Mouse (Mus musculus) retina, embryonic 14.5 days (tissue): ENCODE results near the gene Fam107b.

Experiments used
- DNase-seq: peaks from one replicate; pipeline ENCODE4 v3.0.0-alpha.2; 2015; ENCODE audit warnings: low spot score

The Fam107b gene

DNA sequence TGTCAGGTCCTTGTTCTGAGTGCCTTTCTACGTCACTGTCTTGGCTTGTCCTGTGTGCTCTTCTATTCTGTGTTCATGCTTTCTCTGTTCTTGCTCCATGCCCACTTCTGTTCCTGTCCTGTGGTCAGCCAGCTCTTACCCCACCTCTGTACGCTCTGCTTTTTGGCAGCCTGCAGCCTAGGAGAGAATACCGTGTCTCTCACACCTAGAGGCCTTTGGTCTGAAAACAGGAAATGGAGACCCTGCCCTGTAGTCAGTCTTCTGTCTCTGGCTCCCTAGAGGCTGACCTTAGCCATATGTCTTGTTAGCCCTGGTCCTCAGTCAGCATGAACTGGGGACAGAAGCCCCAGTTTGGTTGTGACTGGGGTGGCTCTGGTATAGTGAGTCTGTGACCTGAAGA is 170.0 kb downstream of the Fam107b start:
- no peak for DNase-seq

DNA sequence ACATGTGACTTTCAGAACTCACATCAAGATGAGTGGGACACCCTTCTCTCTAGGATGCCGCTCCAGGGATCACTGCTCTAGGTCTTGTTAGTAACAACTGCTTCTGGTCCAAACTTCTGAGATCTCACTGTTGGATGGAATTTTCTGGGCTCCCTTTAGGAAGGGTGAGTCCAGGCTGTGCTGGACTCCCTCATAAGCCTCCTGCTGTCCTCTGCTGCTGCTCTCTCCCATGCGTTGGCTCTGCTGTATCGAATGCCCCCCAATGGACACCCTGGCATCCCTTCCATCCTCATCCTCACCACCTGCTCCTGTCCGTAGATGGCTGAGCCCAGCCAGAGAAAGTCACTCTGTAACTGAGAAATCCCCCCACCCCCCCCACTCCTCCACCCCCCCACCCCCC is 170.4 kb downstream of the Fam107b start:
- no peak for DNase-seq

GRCm38 (mm10) chr2:3742519-3742918 is 172.2 kb downstream of the Fam107b start:
- no peak for DNase-seq

DNA sequence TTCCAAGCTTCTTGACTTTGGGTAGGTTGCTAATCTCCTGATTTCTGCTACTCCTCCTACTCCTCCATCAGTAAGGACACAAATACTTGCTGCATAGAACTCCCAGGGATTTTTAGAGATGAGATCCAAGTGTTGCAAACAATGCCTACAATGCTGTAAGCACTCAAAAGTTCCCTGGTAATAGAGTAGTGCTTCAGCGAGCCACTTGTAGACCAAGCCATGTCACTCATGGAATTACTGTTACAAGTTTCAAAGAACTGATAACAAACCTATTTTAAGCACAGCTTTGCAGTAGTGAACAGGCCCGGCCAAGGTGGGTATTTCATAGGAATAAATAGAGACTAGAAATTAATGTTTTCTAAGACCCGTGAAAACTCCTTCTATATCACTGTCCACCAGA is 174.8 kb downstream of the Fam107b start:
- no peak for DNase-seq

DNA sequence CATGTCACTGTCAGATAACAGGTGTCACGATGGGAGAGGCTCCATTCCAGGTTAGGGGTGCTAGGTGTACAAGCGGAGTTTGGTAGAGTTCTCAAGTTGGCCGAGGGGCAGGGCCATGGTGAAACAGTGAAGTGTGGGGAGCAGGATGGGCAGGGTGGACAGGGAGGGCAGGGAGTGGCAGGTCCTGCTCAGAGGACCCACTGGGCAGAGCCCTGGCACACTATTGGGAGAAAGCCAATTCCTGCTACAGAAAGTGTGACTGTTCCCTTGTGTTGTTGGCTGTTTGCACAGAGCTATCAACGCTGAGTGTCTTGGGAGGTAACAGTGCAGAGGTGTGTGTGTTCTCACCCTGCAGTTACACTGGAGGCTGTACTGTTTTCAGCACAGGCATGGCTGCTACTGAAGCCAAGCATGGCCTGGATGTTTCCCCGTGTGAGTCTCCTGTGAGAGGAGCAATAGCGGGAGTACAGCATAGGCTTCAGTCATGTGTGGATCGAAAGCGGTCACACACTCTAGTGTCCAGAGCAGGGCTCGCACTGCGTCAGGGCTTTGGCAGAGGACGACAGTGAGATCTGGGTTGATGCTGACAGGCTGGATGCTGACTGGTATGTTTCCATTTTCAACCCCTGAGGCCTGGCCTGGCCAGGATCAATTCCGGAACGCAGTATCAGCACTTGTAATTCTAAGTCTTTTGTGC is 175.8 kb downstream of the Fam107b start:
- no peak for DNase-seq

GRCm38 (mm10) chr2:3748714-3749503 is 178.6 kb downstream of the Fam107b start:
- no peak for DNase-seq

GRCm38 (mm10) chr2:3749504-3750024 is 179.3 kb downstream of the Fam107b start:
- no peak for DNase-seq

DNA sequence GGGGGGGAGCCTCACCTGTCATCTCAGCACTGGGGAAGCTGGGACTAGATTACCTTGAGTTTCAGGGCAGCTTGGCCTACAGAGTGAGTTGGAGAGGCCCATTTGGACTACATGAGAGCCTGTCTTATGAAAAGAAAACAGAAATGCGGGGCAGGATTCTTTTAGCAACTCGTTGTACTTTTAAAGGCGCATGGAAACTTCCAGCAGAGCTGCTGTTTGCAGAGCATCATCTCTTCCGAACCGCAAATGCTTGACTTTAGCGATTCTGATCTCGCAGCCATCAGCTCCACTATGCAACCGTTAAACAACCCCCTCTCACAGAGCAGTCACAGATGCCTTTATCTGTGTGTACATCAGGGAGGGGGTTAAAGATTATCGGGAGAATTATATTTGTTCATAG is 179.8 kb downstream of the Fam107b start:
- DNase-seq: no peak

- DNase-seq: no peak
Observed at GRCm38 (mm10) chr2:3752365-3752764, 182.1 kb downstream of the Fam107b start.

- no peak for DNase-seq
Observed at GRCm38 (mm10) chr2:3752893-3753292, 182.6 kb downstream of the Fam107b start.

- DNase-seq: no peak
Observed at GRCm38 (mm10) chr2:3753749-3754148, 183.5 kb downstream of the Fam107b start.

- no peak for DNase-seq
Observed at GRCm38 (mm10) chr2:3755936-3756335, 185.6 kb downstream of the Fam107b start.

- DNase-seq: no peak
Observed at GRCm38 (mm10) chr2:3758406-3758805, 188.1 kb downstream of the Fam107b start.

- no peak for DNase-seq
Observed at GRCm38 (mm10) chr2:3760234-3760836, 190.0 kb downstream of the Fam107b start.

DNA sequence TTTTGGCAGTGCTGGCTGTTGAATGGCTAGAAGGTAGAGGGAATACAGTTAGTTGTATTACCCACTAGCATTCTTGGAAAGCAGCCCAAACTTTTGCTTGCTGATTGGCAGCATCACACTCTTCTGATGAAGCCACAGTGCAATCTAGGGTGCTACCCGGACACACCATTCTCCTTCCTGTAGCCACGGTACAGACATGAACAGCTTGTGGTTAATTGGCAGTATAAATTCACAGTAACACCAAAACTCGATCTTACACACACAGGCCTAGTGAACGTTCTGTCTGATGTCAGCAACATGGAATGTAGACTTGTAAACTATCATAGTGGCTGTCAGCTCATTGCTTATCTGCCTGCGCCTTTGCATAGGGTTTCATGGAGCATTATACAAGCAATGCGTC is 193.8 kb downstream of the Fam107b start:
- no peak for DNase-seq

- DNase-seq: no peak
Observed at GRCm38 (mm10) chr2:3765957-3766783, 195.9 kb downstream of the Fam107b start.

GRCm38 (mm10) chr2:3769260-3769659 is 199.0 kb downstream of the Fam107b start:
- peak; percentile 89 for DNase-seq

- no peak for DNase-seq
Observed at GRCm38 (mm10) chr2:3769786-3770318, 199.6 kb downstream of the Fam107b start.

DNA sequence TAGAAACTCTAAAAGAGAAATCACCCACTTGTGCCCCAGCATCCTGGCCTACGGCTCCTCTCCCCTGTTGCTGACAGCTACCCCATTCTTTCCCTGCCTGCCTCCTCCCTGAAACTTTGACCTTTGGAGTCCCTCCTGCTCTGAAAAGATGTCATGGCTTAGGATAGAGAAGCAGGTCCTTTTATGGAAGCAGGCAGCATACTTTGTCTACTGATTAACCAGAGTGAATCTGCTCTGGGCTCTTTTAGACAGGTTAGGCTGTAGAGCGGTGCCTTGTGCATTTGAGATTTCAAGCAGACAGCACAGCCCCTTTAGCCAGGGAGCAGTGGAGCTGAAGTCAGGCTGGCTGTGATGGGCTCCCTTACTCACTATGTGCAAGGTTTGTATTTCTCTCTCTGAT is 200.1 kb downstream of the Fam107b start:
- DNase-seq: no peak

DNA sequence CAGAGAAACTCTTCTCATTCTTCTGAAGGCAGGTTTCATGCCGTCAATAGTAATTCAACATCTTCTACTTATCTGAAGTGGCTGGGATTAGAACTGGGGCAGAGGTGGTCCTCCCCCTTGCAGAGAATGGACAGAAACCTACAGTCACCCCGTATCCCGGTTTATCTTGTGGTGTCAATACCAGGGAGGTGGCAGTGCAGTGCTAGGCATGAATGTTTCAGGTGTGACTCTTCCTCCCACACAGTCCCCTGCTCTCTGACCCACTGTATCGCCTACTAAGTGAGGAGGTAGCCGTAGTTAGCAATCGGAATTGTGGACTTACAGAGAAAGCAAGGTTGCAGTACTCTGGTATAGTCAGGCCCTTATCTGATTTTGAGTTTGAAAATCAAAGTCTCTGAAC is 201.2 kb downstream of the Fam107b start:
- no peak for DNase-seq

DNA sequence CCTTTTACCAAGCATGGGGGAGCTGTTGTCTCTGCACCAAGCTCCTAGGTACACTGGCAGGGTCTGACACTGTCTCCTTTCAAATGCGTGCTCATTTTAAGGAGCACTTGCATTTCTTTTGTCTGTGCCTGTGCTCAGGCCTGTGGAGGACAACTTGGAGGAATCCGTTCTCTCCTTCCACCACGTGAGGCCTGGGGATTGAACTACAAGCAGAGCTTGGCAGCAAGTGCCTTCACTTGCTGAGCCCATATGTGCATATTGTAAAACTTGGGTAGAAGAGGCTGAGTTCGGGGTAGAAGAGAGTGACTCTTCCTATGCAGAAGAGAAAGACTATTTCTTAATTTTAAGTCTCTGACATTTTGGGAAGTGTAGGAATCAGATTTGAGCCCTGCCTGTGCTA is 202.8 kb downstream of the Fam107b start:
- DNase-seq: no peak

- DNase-seq: no peak
Observed at GRCm38 (mm10) chr2:3775569-3775968, 205.3 kb downstream of the Fam107b start.
